Mouse (Mus musculus) MEL (cell line): Measurements from ENCODE around the gene Eif4ebp2.

Experiments used
- CHD2 ChIP-seq: IDR thresholded peaks from 2 replicates; pipeline ENCODE4 v1.6.1; 2011; ENCODE audit warnings: low read length, improper control_type of control experiment
- CTCF ChIP-seq, 3 experiments: IDR thresholded peaks in 2 of 3; conservative IDR thresholded peaks in 1 of 3; 2 replicates each; pipeline ENCODE4 v1.5.1; 2011 to 2012; ENCODE audit warnings: low read length in 3 of 3, low read depth in 2 of 3, mild to moderate bottlenecking in 2 of 3, improper control_type of control experiment in 1 of 3, inconsistent platforms in 1 of 3, mixed read lengths in 1 of 3, moderate library complexity in 1 of 3; ENCODE audit not compliant: control insufficient read depth in 1 of 3, insufficient read depth in 1 of 3, poor library complexity in 1 of 3, severe bottlenecking in 1 of 3
- E2F4 ChIP-seq: IDR thresholded peaks from 2 replicates; pipeline ENCODE4 v1.6.1; 2011; ENCODE audit warnings: low read depth, low read length, improper control_type of control experiment, borderline replicate concordance
- ELF1 ChIP-seq: IDR thresholded peaks from 2 replicates; pipeline ENCODE4 v1.6.1; 2014; ENCODE audit warnings: low read depth, mild to moderate bottlenecking, inconsistent platforms, low read length, improper control_type of control experiment, moderate library complexity
- EP300 ChIP-seq, 2 experiments: IDR thresholded peaks; 2 replicates each; pipeline ENCODE4 v1.6.1; 2011; ENCODE audit warnings: improper control_type of control experiment in 2 of 2, low read length in 2 of 2, low read depth in 1 of 2, mild to moderate bottlenecking in 1 of 2
- JUND ChIP-seq: IDR thresholded peaks from 2 replicates; pipeline ENCODE4 v1.6.1; 2011; ENCODE audit warnings: low read depth, mild to moderate bottlenecking, improper control_type of control experiment, low read length
- MAFK ChIP-seq: IDR thresholded peaks from 2 replicates; pipeline ENCODE4 v1.6.1; 2011; ENCODE audit warnings: low read depth, mild to moderate bottlenecking, low read length, improper control_type of control experiment, borderline replicate concordance
- MXI1 ChIP-seq: IDR thresholded peaks from 2 replicates; pipeline ENCODE4 v1.6.1; 2011; ENCODE audit warnings: mild to moderate bottlenecking, low read depth, low read length, improper control_type of control experiment
- NRF1 ChIP-seq: IDR thresholded peaks from 2 replicates; pipeline ENCODE4 v1.6.1; 2014; ENCODE audit warnings: low read depth, mild to moderate bottlenecking, inconsistent platforms, low read length, improper control_type of control experiment, moderate library complexity; ENCODE audit not compliant: poor library complexity, insufficient read depth, severe bottlenecking
- POLR2A ChIP-seq, 2 experiments: IDR thresholded peaks; 2 replicates each; pipeline ENCODE4 v1.6.1; 2011 to 2012; ENCODE audit warnings: low read length in 2 of 2, mild to moderate bottlenecking in 2 of 2, control low read depth in 1 of 2, improper control_type of control experiment in 1 of 2, low read depth in 1 of 2, moderate library complexity in 1 of 2; ENCODE audit not compliant: control insufficient read depth in 1 of 2, insufficient read depth in 1 of 2, poor library complexity in 1 of 2
- SIN3A ChIP-seq: IDR thresholded peaks from 2 replicates; pipeline ENCODE4 v1.6.1; 2012; ENCODE audit warnings: low read length, improper control_type of control experiment, inconsistent platforms
- TCF12 ChIP-seq: IDR thresholded peaks from 2 replicates; pipeline ENCODE4 v1.6.1; 2014; ENCODE audit warnings: low read depth, mild to moderate bottlenecking, inconsistent platforms, low read length, improper control_type of control experiment, moderate library complexity
- ZNF384 ChIP-seq: IDR thresholded peaks from 2 replicates; pipeline ENCODE4 v1.6.1; 2012; ENCODE audit warnings: low read depth, mild to moderate bottlenecking, inconsistent platforms, low read length, improper control_type of control experiment

GRCm38 (mm10) chr10:61402480-61402879, 50.0 kb downstream of the Eif4ebp2 start:
- no peak for TF ChIP-seq ELF1
- TF ChIP-seq CTCF (IDR thresholded peaks at IDR 0.05 in 2 of 3, conservative IDR thresholded peaks at IDR 0.05 in 1 of 3; ENCODE audit: control insufficient read depth in 1 of 3, insufficient read depth in 1 of 3, low read depth in 2 of 3, low read length in 3 of 3, poor library complexity in 1 of 3, severe bottlenecking in 1 of 3), result peak; percentile 29 to 56 (median 53)
- no peak for TF ChIP-seq E2F4
- TF ChIP-seq MXI1, result no peak
- TF ChIP-seq CHD2, result no peak
- TF ChIP-seq JUND, result no peak
- no peak for TF ChIP-seq POLR2A (IDR thresholded peaks at IDR 0.05; ENCODE audit: control insufficient read depth in 1 of 2, insufficient read depth in 1 of 2, low read depth in 1 of 2, low read length in 2 of 2, poor library complexity in 1 of 2)
- no peak for TF ChIP-seq TCF12
- TF ChIP-seq EP300 (IDR thresholded peaks at IDR 0.05; ENCODE audit: low read depth in 1 of 2, low read length in 2 of 2), result no peak
- no peak for TF ChIP-seq NRF1
- TF ChIP-seq ZNF384, result no peak
- no peak for TF ChIP-seq SIN3A
- TF ChIP-seq MAFK, result no peak
